Mouse (Mus musculus): ENCODE results near the gene Agl. TPM values are rescaled to one million over a fixed set of nuclear protein-coding genes. Genes with fewer than 3 reads are reported as not detected.

Agl gene
- polyA plus RNA-seq, 1 experiment = 8.7 TPM

DNA sequence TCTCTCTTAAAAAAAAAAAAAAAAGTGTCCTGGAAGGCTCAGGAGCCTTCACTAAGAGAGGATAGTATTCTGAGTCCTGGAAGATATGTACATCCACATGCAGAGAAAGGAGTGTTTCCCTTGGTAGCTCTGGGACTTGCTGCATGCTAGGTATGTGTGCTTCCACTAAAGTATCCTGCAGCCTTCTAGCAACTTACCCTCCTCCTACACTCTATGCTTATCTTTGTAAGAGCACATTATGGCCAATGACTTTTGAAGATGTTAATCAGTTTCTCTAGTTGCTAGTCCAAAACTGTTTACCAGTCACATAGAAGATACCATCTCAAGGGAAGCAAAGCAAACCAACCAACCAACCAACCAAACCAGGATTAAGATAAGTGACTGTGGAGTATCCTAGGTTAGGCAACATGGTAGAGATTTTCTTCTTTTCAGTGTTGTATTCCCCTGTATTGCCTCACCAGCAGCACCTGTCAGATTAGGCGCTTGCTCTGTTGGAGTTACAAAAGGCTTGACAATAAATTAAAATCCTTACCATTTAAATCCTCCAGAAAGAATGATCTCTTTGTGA is 102.2 kb downstream of the Agl start:
- Histone ChIP-seq H3K36me3 (ENCODE audit: control insufficient read depth, insufficient read depth) (peaks cover 8% of the 10 kb centered on the region), H3K79me2 (ENCODE audit: control insufficient read depth, insufficient read depth) (peaks cover 89% of the 10 kb centered on the region), H3K27me3 (ENCODE audit: control insufficient read depth, insufficient read depth, insufficient read length) (no peaks in the 10 kb centered on the region), H3K4me3 (ENCODE audit: insufficient read depth, poor library complexity, severe bottlenecking) (no peak overlapping the region), H3ac (ENCODE audit: control insufficient read depth, insufficient read length, low read depth) (no peak overlapping the region), H3K79me3 (ENCODE audit: low read depth) (peaks cover 35% of the 10 kb centered on the region)
- TF ChIP-seq FOSL1 (IDR thresholded peaks at IDR 0.05; ENCODE audit: insufficient read depth, low read length, poor library complexity, severe bottlenecking) (no peak), MYOD1 (IDR thresholded peaks at IDR 0.05; ENCODE audit: control insufficient read depth, insufficient read length, low read depth) (no peak), USF1 (IDR thresholded peaks at IDR 0.05; ENCODE audit: low read depth) (no peak), MAX (IDR thresholded peaks at IDR 0.05) (no peak), CEBPB (IDR thresholded peaks at IDR 0.05; ENCODE audit: low read depth) (no peak), CTCF (IDR thresholded peaks at IDR 0.05; ENCODE audit: control insufficient read depth, insufficient read depth, insufficient read length) (no peak), MYOG (IDR thresholded peaks at IDR 0.05; ENCODE audit: control insufficient read depth, extremely low read depth, insufficient read length) (no peak)

DNA sequence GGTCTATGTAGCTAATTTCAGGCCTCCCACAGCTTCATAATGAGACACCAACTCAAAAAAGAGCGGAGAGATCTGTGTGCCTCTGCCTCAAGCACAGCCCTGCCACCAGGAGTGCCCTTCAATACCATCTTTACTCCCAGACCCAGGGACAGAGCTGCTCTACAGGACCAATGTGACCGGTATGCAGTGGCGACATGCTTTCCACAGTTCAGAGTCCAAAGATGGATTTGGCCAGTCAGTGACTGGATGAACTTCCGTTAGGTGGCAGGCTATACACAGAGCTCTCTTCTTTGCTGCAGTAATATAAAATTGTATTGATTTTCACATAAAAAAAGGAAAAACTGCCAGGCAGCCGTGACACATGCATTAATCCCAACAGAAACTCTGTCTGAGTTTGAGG is 104.1 kb downstream of the Agl start:
- H3K4me3 ChIP-seq (ENCODE audit: insufficient read depth, poor library complexity, severe bottlenecking) = no peak overlapping the region
- H3K79me2 ChIP-seq (ENCODE audit: control insufficient read depth, insufficient read depth) = peaks cover 83% of the 10 kb centered on the region
- TF ChIP-seq USF1 (IDR thresholded peaks at IDR 0.05; ENCODE audit: low read depth) (no peak), MYOD1 (IDR thresholded peaks at IDR 0.05; ENCODE audit: control insufficient read depth, insufficient read length, low read depth) (no peak), FOSL1 (IDR thresholded peaks at IDR 0.05; ENCODE audit: insufficient read depth, low read length, poor library complexity, severe bottlenecking) (no peak), CEBPB (IDR thresholded peaks at IDR 0.05; ENCODE audit: low read depth) (no peak), CTCF (IDR thresholded peaks at IDR 0.05; ENCODE audit: control insufficient read depth, insufficient read depth, insufficient read length) (no peak), MYOG (IDR thresholded peaks at IDR 0.05; ENCODE audit: control insufficient read depth, extremely low read depth, insufficient read length) (no peak), MAX (IDR thresholded peaks at IDR 0.05) (no peak)
- H3K36me3 ChIP-seq (ENCODE audit: control insufficient read depth, insufficient read depth) = peaks cover 8% of the 10 kb centered on the region
- H3K79me3 ChIP-seq (ENCODE audit: low read depth) = peaks cover 24% of the 10 kb centered on the region
- no peaks in the 10 kb centered on the region for H3K27me3 ChIP-seq (ENCODE audit: control insufficient read depth, insufficient read depth, insufficient read length)
- H3ac ChIP-seq (ENCODE audit: control insufficient read depth, insufficient read length, low read depth) = no peak overlapping the region

DNA sequence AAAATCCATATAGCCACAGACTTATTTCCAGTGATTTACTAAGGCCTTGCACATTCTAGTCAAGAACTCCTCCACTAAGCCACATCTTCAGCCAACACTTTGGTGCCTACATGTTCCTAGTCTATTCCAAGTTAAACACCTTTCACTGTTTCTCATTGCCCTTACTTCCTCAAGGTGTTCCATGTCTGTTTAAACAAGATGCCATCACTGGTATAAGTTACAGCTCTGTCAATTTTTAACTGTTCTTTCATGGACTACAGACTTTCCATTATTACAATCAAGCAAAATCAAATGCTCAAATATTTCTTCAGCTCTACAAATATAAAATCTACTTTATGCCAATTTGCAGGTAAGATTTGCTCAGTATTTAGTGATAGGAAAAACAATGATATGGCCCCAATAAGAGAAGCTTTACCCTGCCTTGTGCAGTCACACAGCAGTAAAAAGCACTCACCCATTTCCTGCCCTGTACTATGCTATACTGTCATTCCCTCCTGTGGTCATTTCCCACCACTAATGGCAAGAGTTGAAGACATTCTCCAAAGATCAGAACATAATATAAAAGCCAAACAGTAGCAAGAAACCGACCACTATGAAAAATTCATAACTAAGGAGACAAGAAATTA is 105.2 kb downstream of the Agl start:
- Histone ChIP-seq H3K4me3 (ENCODE audit: insufficient read depth, poor library complexity, severe bottlenecking) (no peak overlapping the region), H3K27me3 (ENCODE audit: control insufficient read depth, insufficient read depth, insufficient read length) (no peaks in the 10 kb centered on the region), H3K79me3 (ENCODE audit: low read depth) (peaks cover 22% of the 10 kb centered on the region), H3K36me3 (ENCODE audit: control insufficient read depth, insufficient read depth) (peaks cover 8% of the 10 kb centered on the region), H3K79me2 (ENCODE audit: control insufficient read depth, insufficient read depth) (peaks cover 84% of the 10 kb centered on the region), H3ac (ENCODE audit: control insufficient read depth, insufficient read length, low read depth) (no peak overlapping the region)
- TF ChIP-seq MYOG (IDR thresholded peaks at IDR 0.05; ENCODE audit: control insufficient read depth, extremely low read depth, insufficient read length) (no peak), FOSL1 (IDR thresholded peaks at IDR 0.05; ENCODE audit: insufficient read depth, low read length, poor library complexity, severe bottlenecking) (no peak), USF1 (IDR thresholded peaks at IDR 0.05; ENCODE audit: low read depth) (no peak), CEBPB (IDR thresholded peaks at IDR 0.05; ENCODE audit: low read depth) (no peak), MYOD1 (IDR thresholded peaks at IDR 0.05; ENCODE audit: control insufficient read depth, insufficient read length, low read depth) (no peak), MAX (IDR thresholded peaks at IDR 0.05) (no peak), CTCF (IDR thresholded peaks at IDR 0.05; ENCODE audit: control insufficient read depth, insufficient read depth, insufficient read length) (no peak)

DNA sequence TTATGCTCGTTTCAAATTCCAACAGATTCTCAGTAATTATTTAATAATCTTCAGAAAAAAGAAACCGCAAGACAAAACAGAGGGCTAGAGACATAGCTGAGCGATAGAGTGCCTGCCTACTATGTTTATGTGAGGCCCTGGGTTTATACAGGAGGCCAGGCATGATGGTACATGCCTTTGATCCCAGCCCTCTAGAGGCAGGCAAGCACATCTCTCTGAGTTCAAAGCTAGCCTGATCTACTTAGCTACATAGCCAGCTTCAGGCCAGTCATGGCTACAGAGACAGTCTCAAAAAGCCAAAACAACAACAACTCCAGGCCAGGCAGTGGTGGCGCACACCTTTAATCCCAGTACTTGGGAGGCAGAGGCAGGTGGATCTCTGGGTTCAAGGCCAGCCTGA is 106.4 kb downstream of the Agl start:
- peaks cover 80% of the 10 kb centered on the region for H3K79me2 ChIP-seq (ENCODE audit: control insufficient read depth, insufficient read depth)
- H3K36me3 ChIP-seq (ENCODE audit: control insufficient read depth, insufficient read depth) = peaks cover 4% of the 10 kb centered on the region

DNA sequence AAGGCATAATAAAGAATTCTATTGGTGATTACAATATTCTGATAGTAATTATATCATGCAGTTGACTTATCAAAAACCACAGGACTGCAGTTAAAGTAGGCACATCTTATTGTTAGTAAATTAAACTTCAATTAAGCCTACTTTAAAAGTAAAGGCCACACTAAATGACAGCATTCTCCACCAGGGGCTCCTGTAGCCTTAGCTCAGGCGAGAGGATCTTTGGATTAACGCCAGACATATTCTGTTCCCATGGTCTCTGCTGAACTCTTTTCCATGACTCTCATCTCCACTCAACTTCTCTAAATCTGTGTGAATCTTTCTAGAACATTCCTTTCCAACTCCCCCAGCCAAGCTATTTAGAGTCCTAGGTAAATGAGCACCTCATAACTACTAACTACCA is 109.2 kb downstream of the Agl start:
- Histone ChIP-seq H3K4me3 (ENCODE audit: insufficient read depth, poor library complexity, severe bottlenecking) (no peak overlapping the region), H3K79me2 (ENCODE audit: control insufficient read depth, insufficient read depth) (peaks cover 63% of the 10 kb centered on the region), H3ac (ENCODE audit: control insufficient read depth, insufficient read length, low read depth) (no peak overlapping the region), H3K79me3 (ENCODE audit: low read depth) (peaks cover 26% of the 10 kb centered on the region), H3K36me3 (ENCODE audit: control insufficient read depth, insufficient read depth) (peaks cover 3% of the 10 kb centered on the region), H3K27me3 (ENCODE audit: control insufficient read depth, insufficient read depth, insufficient read length) (no peaks in the 10 kb centered on the region)
- TF ChIP-seq CTCF (IDR thresholded peaks at IDR 0.05; ENCODE audit: control insufficient read depth, insufficient read depth, insufficient read length) = no peak
- no peak for TF ChIP-seq USF1 (IDR thresholded peaks at IDR 0.05; ENCODE audit: low read depth)
- no peak for TF ChIP-seq MYOG (IDR thresholded peaks at IDR 0.05; ENCODE audit: control insufficient read depth, extremely low read depth, insufficient read length)
- no peak for TF ChIP-seq MYOD1 (IDR thresholded peaks at IDR 0.05; ENCODE audit: control insufficient read depth, insufficient read length, low read depth)
- TF ChIP-seq FOSL1 (IDR thresholded peaks at IDR 0.05; ENCODE audit: insufficient read depth, low read length, poor library complexity, severe bottlenecking) = no peak
- TF ChIP-seq CEBPB (IDR thresholded peaks at IDR 0.05; ENCODE audit: low read depth) = no peak
- no peak for TF ChIP-seq MAX (IDR thresholded peaks at IDR 0.05)

More for the DNA sequence above, 106.4 kb downstream of the Agl start:
- no peak for TF ChIP-seq CEBPB (IDR thresholded peaks at IDR 0.05; ENCODE audit: low read depth)
- no peak for TF ChIP-seq FOSL1 (IDR thresholded peaks at IDR 0.05; ENCODE audit: insufficient read depth, low read length, poor library complexity, severe bottlenecking)
- no peak for TF ChIP-seq MAX (IDR thresholded peaks at IDR 0.05)
- no peak for TF ChIP-seq MYOD1 (IDR thresholded peaks at IDR 0.05; ENCODE audit: control insufficient read depth, insufficient read length, low read depth)
- TF ChIP-seq CTCF (IDR thresholded peaks at IDR 0.05; ENCODE audit: control insufficient read depth, insufficient read depth, insufficient read length) = no peak
- TF ChIP-seq MYOG (IDR thresholded peaks at IDR 0.05; ENCODE audit: control insufficient read depth, extremely low read depth, insufficient read length) = no peak
- no peak for TF ChIP-seq USF1 (IDR thresholded peaks at IDR 0.05; ENCODE audit: low read depth)
- Histone ChIP-seq H3K79me3 (ENCODE audit: low read depth) (peaks cover 23% of the 10 kb centered on the region), H3K4me3 (ENCODE audit: insufficient read depth, poor library complexity, severe bottlenecking) (no peak overlapping the region), H3K27me3 (ENCODE audit: control insufficient read depth, insufficient read depth, insufficient read length) (no peaks in the 10 kb centered on the region), H3ac (ENCODE audit: control insufficient read depth, insufficient read length, low read depth) (no peak overlapping the region)
